Mouse (Mus musculus): ENCODE data around the gene Rbm20.
A peak's percentile ranks its signal among the peaks of the same experiment; 100 is the strongest.
"Not testable (repeated sequence)": the region's sequence is repeated elsewhere in the genome, so short reads cannot be mapped to it uniquely, and the experiment has no call there.

The Rbm20 gene

DNA sequence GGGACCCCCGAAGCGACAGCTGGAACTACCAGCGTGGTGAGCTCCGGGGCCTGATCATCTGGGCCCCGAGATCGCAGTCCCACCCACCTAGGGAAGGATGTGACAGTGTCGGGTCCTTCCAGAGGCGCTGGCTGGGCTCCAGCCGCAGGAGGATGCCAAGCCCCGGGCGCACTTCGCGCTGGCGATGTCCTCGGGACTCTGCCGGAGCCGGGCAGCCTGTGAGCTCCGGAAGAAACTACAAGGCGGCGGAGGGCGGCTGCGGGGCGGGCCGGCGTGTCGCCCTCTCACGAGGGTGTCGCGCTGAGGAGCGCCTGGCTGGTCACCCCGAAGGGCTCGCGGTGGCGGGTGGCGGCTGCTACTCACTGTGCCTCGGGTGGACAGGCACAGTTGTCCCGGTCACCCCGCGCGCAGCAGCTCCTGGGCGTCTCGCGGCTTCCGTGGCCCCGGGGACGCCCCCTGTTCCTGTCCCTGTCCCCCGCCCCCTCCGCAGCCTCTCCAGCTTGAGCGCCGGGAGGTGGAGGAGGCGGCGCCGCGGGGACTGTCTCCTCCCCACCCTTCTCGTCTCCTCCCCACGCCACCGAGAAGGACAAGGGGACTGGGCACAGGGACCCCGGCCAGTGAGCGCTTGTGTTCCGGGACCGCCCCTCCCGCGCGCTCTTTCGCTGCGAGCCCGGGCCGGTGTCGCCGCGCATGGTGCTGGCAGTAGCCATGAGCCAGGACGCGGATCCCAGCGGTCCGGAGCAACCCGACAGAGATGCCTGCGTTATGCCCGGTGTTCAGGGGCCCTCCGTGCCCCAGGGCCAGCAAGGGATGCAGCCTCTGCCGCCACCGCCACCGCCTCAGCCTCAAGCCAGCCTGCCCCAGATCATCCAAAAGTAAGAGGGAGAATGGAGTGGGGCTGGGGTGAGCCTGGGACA, at the start of gene Rbm20:
TSS of gene Rbm20 (plus strand) at position 589 of the 917 bp plus-strand sequence.
- DNase-seq, result no peak

DNA sequence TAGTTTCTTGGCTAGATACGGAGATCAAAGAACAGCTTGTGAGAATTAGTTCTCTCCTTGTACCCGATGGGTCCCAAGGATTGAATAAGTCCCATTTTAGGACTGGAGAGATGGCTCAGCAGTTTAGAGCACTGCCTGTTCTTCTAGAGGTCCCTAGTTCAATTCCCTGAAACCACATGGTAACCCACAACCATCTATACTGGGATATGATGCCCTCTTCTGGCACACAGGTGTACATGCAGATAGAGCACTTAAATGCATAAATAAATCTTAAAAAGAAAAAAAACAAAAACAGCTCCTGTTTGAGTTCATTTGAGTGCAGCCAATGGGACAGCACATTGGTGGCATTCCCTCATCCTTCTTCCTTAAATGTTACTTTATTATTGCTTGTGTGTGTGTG, 39.1 kb upstream of the Rbm20 start:
- DNase-seq, result no peak

DNA sequence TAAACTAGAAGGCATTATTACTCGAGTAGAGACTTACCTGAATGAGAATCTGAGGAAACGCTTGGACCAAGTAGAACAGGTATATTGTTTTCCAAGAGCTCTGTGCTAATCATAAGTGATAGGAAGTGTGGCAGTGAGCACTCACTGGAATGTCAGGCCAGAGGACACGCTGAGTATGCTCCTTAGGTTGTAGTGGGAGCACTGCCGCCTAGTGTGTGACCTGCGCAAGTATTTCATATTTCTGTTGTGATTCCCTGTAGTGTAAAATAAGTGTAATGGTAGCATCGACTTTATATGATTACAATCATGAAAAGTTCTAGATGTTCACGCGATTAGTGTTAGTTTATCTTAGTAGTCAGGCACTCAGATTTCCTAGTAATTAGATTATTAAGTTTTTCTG, 38.4 kb upstream of the Rbm20 start:
- DNase-seq, result no peak

DNA sequence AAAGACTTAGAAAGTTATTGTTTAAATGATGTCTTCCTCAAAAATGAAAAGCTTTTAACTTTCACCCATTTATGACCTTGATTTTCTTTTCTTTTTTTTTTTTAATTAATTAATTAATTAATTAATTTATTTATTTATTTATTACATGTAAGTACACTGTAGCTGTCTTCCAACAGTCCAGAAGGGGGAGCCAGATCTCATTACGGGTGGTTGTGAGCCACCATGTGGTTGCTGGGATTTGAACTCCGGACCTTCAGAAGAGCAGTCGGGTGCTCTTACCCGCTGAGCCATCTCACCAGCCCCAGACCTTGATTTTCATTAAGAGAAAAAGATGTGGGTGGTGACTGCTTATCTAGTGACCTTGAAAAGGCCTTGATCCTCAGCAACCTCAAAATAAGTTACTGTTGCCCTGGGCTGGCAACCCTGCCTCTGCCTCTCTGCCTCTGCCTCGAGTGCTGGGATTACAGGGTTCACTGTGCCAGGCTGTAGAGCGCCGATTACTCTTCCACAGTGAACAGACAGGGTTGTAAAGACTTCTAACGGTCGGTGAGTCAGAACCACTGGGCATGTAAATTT, 33.0 kb upstream of the Rbm20 start:
- DNase-seq, result no peak

DNA sequence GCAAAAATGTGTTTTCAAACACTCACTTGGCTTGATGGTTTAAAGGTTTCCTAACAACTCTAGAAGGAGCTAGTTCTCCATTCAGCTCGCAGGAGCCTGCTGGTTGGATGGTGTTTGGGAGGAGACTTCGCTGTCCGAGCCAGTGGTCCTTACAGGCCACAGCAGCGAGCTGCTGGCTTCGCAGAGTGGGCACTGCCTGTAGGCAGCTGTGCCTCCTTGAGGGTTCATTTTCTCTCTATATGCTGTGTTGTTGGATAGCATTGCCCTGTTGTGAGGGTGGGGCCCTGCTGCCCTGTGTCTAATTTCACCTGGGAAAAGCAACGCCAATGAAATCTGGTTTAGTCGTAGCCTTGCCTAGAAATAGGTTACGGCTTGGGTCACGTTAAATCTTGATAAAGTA, 29.8 kb upstream of the Rbm20 start:
- DNase-seq, result no peak

DNA sequence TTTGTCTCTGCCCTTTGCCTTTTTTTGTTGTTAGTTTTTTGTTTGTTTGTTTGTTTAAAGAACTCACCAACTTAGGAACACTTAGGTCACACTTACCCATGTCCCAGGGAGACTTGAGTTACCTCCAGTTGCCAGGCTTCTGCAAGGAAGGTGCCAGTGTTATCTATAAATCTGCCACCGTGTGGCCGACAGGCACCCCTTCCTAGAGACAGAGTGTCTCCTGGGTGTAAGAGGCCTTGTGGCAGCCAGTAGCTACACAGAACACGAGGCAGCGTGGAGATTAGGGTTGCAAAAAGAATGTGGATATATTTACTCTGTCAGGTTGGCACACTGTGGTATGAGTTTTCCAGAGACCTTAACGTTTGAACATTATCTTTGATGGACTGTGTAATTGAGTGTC, 29.1 kb upstream of the Rbm20 start:
- DNase-seq, result no peak

DNA sequence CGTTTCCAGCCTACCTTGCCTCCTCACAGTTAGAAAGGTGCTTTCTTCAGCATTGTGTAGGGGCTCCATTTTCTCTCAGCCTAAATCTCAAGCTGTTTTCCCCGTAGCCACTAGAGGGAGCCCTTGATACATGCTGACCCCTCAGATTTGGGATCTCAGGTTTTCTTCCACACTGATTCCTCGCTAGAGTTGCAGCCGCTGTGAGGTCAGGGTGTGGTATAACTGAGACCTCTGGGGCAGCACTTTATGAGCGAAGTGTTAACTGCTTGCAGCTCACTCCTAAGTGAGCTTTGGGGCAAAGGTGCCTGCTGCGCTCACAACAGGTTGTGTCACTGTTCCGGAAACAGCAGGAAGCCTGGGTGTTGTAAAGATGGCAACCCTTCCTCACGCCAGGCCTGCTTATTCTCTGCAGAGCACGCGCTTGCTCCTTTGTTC, 28.3 kb upstream of the Rbm20 start:
- peak; percentile 82 for DNase-seq

DNA sequence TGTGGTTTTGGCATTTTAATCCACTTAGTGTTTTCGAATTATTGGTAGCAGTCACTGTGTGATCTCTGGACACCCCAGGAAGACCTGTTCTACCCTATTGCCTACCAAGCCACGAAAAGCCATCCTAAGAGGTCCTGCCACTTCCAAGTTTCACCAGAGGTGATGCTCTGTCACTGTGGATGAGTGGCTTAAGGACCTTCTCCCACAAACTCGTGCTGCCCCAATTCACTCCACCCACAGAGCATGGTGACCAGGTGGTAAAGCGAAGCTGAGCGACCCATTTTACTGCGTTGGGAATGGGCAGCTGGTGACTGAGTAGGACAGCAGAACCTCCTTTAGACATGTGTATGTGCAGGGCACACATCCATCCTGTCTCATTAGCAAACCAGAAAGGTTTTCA, 27.7 kb upstream of the Rbm20 start:
- no peak for DNase-seq

DNA sequence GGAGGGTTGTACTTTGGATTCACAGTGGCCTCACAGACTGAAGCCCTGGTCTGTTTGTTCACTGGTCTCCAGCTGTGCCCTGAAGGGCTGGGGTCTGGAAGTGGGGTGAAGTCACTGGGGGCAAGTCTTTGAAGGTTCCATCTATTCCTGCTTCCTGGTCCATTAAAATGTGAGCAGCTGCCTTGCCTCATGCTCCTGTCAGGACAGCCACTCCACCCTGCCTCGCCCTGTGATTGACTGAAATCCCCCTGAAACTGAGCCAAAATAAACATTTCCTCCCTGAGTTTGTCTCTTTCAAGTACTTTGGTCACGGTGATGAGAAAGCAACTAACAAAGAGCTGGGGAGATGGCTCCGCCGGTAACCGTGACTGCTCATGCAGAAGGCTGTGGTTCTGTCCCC, 27.3 kb upstream of the Rbm20 start:
- DNase-seq, result no peak

DNA sequence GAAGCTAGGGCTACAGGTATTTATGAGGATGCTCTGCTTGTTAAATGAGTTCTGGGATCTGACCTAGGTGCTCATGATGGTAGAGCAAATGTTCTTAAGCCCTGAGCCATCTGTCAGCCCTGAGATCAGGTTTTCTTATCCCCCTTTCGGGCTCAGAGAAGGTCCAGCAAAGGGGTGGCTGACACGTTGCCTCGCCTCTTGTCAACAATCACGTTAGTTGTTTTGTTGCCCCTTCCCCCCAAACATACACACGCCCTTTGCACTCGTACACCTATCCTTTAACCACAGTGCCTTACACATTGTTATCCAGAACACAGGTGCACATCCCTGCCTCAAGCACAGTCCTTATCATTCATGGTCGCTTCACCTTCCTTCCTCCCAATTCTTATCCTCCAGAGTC, 26.2 kb upstream of the Rbm20 start:
- no peak for DNase-seq

DNA sequence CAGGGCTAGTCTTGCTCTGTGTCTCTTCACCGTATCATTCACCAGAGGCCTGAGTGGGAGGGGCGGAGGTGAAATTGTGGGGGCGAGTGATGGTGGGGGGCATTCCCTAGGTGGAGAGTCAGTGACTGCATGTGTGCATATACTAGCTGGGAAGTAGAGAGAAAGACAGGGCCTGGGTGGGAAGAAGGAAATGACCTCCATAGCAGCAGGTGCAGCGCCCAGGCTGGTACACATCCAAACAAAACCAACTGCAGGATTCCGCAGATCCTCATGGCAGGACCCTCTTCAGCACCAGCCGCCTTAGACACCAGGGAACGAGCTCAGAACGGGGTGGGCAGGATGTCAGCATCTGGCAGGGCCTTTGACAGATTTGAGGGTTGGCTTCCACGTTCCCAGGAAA, 24.8 kb upstream of the Rbm20 start:
- no peak for DNase-seq

DNA sequence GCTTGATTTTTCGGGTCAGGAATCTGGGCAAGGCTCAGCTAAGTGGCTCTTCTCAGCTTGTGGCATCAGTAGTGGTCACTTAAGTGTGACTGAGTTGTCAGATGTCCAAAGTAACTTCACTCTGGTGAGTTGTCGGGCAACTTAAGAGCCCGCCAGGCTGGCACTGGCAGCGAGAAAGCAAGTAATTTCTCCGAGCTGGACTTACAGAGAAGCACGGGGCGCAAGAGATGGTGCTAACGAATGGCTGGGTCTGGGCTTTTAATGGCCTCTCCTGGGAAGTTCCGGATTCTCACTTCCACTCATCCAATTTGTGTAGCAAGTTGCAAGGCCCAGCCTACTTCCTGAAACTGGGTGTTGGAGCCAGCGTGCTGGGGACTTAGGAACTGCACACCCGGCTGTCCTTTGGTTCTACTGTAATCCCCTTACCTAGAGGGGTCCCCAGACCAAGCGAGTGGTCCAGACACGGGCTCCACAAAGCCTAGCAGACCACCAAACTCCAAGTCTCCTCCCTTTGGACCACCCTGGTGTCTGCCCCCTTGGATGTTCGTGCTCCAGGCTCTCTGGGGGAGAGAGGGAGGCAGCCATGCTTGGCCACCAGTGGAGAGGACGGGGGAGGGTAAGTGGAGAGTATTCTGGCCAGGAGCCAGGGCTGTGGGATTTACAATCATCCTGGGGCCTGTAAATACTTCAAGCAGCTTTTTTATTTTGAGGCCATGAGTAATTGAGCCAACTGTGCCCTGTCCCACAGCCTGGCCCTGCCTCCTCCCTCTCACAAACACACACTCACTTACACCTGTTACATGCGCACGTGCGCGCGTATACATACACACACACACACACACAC, 23.3 kb upstream of the Rbm20 start:
- DNase-seq, result no peak

DNA sequence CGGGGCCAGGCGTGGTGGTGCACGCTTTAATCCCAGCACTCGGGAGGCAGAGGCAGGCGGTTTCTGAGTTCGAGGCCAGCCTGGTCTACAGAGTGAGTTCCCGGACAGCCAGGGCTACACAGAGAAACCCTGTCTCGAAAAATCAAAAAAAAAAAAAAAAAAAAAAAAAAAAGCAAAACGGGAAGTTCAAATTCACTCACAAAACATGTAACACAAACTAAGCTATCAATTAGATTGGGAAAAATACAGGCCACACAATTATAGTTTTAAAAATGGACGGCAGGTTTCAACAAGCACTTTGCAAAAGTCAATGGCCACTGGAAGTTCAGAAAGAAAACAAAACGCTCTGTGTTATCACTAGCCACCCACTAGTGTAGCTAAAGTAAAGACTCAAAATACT, 20.7 kb upstream of the Rbm20 start:
- not testable (repeated sequence) for DNase-seq

DNA sequence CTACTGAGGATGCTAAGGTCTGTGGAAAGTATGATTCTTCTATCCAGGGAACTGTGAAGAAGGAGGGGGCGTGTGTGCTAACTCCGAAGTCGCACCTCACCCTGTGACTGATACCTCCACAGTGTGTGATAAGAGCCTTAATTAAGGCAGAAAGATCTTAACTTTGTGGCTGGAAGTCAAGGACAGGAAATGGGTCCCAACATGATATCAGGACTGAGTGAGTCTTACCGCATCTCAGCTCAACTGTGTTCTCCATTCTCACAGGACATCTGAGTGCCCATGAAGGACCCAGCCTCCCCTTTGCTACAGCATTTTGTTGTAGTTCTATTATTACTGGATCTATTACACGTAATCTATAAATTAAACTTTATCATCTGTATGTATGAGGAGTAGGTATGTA, 19.7 kb upstream of the Rbm20 start:
- DNase-seq, result no peak

DNA sequence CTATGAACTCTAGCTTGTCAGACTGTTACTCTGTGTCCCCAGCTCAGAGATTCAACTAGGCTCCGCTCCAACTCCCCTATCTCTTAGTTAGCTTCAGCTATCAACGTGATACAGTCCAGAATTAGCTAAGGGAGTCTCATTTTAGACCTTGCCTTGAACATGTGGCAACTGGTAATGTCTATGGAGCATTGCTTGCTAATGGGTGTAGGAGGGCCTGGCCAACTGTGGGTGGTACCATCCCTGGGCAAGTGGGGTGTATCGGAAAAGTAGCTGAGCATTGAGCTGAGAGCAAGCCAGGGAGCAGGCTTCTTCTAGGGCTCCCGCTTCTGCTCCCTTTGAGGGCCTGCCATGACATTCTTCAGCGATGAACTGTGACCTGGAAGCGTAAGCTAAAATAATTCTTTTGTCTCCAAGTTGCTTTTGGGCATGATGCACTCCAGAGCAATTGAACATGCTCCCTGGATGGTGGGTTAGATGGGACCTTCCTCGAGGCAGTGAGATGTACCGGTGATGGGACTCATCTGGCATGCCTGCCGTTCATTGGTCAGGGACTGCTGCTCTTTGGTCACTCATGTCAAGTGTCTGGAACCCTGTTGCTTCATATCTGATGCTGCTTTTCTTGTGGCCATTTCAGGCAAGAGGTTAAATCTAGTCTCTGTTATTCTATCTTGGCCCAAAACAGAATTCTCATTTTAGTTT, 16.2 kb upstream of the Rbm20 start:
- DNase-seq, result no peak

DNA sequence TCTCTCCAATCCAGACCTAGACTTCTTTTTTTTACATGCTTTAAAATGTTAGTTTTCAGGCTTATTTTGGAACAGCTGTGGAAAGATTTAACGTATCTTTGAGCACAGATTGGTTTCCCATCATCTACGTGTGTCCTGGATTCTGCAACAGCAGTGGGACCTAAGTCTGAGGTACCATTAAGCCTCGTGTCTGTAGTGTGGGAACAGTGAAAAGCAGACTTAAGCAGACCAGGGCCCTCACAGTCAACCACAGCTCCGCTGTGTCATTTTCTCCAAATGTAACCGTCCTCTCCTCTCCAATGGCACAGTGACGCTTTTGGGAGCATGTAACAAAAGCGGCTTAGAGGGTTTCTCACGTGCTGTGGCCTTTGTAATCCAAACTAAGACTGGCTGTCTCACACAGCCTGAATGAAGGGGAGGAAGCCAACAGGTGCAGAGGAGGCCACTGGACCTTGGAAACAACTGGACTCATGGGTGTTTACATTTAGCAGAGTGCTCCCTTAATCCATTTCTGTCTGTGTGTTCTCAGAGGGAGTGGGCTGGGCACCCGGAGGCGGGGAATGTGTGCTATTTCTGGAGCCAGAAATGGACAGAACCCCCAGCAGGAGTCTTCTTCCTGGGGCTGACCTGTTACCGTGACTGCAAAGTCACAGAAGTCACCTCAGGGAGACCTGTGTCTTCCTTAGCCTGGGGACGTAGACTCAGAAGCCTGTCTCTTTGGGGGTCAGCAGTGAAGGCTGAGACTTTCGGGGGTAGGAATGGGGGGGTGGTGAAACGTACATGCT, 15.0 kb upstream of the Rbm20 start:
- no peak for DNase-seq

DNA sequence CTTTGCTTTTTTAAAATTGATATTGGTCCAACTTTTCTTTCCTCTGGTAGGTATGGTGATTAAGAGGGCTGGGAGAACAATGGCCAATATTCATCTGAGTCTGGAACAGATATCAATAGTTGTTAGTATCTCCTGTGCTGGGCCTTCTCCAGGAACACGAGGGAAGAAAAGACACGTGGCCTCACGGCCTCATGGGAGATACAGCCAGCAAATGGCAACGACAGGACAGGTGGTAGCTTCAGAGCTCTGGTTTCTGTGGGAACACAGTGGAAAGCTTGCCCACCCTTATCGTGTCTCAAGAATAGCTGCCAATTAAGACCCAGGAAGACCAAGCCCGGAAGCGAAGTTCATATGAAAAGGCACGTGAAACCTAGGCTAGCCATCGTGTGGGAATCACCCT, 12.3 kb upstream of the Rbm20 start:
- DNase-seq, result no peak

DNA sequence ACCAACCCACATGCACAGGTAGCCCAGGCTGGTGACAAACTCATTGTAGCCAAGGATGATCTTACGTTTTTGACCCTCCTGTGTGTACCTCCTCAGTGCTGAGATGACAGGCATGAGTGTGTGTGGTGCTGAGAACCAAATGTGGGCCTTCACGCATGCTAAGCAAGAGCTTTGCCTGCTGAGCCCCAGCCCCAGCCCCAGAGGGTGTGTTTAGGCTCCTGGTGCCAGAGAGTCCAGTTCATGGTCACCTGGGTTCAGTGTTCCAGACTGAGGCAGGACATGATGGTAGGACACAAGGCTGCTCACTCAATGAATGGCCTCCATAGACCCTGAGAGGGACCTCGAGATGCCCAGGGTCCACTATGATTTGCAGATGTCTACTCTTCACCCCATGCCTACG, 11.7 kb upstream of the Rbm20 start:
- no peak for DNase-seq

DNA sequence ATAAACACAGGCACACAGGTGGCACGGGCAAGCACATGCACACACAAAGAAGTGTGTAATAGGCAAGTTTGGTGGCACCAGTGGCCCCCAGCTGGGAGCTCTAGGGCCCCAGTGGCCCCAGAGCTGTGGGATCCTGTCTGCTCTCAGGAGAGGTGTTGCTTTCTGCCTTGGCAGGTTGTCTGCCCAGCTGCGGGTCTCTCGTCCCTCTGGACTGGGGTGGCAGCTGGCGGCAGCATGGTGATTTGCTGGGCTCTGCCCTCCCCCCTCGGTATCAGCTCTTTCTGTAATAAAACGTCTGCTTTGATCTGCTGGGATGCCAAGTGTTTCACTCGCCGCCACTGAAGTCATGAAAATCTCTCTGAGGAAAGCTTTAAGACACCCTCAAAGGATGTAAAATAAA, 10.4 kb upstream of the Rbm20 start:
- no peak for DNase-seq

DNA sequence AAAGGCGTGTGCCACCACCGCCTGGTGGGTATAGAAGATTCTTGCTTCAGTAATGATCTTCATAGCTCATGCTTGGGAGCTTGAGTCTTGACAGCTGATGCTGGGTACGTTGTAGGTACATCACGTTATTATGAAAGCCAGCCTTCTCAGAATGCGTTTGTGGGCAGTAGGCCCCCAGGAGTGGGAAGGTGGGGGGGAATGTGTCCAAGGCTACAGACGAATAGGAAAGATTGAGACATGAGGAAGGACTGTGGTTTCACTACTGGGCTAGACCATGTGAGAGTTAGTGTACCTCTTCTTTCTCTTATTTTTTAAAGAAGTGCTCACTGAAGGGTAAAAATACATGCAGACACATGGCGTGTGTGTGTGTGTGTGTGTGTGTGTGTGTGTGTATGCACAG, 8.3 kb upstream of the Rbm20 start:
- DNase-seq, result no peak

DNA sequence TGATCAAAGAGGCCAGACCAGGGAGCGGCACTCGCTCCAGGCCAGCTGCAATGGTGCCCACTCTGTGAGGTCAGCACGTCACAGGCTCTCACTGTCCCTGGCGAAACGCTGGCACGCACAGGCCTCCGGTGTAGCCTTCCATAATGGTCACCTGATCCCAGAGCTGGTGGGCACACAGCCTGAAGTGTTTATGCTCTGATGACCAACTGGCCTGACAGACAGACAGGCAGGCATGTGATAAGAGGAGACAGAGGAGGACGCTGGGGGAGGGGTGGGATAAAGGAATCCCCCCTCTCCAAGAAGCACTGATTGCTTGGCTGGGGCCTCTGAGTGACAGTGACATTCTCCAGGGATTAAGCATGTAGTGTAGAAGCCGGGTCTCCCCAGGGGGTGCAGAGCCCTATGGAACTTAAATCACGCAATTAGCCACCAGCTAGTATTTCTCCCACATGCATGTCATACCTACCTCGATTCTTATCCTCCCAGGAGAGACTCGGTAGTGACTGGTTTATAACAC, 6.4 kb upstream of the Rbm20 start:
- DNase-seq, result no peak

DNA sequence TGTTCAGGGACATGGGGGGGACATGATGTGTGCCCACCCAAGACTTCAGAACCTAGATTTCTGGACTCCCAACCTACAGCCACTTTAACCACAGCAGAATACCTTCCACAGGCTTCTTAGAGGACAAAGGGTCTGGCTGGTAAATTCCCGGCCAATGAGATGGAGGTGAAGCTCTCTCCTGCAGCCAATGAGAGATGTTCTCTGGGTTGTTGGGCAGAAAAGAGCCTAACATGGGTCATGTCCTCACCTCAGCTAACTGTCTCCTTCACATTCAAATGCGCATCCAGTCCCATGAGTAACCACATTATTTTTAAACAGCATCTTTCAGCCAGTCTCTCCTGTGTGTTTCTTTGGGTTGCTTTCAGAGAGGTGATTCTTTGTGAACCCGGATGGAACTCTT, 5.7 kb upstream of the Rbm20 start:
- DNase-seq, result no peak

All from cerebellum, adult 9-10 months (tissue).